Mouse (Mus musculus): ENCODE results near the gene Tmem213. TPM values are rescaled to one million over a fixed set of nuclear protein-coding genes. Genes with fewer than 3 reads are reported as not detected.

The Tmem213 gene
- polyA plus RNA-seq, 1 experiment from 2014 or later: not detected

- Histone ChIP-seq H3K4me2 (ENCODE audit: low read depth, low read length) (no peak overlapping the region), H3K27me3 (ENCODE audit: control insufficient read depth, insufficient read depth, low read length) (no peaks in the 10 kb centered on the region), H3K36me3 (replicated peaks; ENCODE audit: control insufficient read depth, insufficient read depth, low read depth, low read length) (no peaks in the 10 kb centered on the region), H3K27ac (replicated peaks; ENCODE audit: low read depth, low read length) (no peak overlapping the region), H3K9ac (replicated peaks; ENCODE audit: low read length) (no peak overlapping the region), H3K9me3 (replicated peaks; ENCODE audit: control insufficient read depth, low read length) (no peaks in the 10 kb centered on the region), H3K4me1 (ENCODE audit: control insufficient read depth, insufficient read depth, low read length) (no peaks in the 10 kb centered on the region), H3K4me3 (ENCODE audit: low read depth, low read length) (no peak overlapping the region)
- DNase-seq (ENCODE audit: low spot score): no peak
- no peak for ATAC-seq (replicated peaks; ENCODE audit: insufficient number of reproducible peaks, low FRiP score, low TSS enrichment, low read depth)
- 70% methylated on average over 4 of the region's 4 CpGs for WGBS
Observed at GRCm38 (mm10) chr6:38080364-38080763, 28.7 kb upstream of the Tmem213 start.

- DNase-seq (ENCODE audit: low spot score) (peak; percentile 27), ATAC-seq (replicated peaks; ENCODE audit: insufficient number of reproducible peaks, low FRiP score, low TSS enrichment, low read depth) (no peak)
- no peaks in the 10 kb centered on the region for H3K9me3 ChIP-seq (replicated peaks; ENCODE audit: control insufficient read depth, low read length)
- 48% methylated on average over 11 of the region's 11 CpGs for WGBS
- H3K4me2 ChIP-seq (ENCODE audit: low read depth, low read length): no peak overlapping the region
- H3K4me3 ChIP-seq (ENCODE audit: low read depth, low read length): no peak overlapping the region
- H3K27me3 ChIP-seq (ENCODE audit: control insufficient read depth, insufficient read depth, low read length): no peaks in the 10 kb centered on the region
- no peak overlapping the region for H3K27ac ChIP-seq (replicated peaks; ENCODE audit: low read depth, low read length)
- no peaks in the 10 kb centered on the region for H3K4me1 ChIP-seq (ENCODE audit: control insufficient read depth, insufficient read depth, low read length)
- H3K36me3 ChIP-seq (replicated peaks; ENCODE audit: control insufficient read depth, insufficient read depth, low read depth, low read length): no peaks in the 10 kb centered on the region
- H3K9ac ChIP-seq (replicated peaks; ENCODE audit: low read length): no peak overlapping the region
Observed at GRCm38 (mm10) chr6:38081727-38082341, 27.2 kb upstream of the Tmem213 start.

- H3K9ac ChIP-seq (replicated peaks; ENCODE audit: low read length): no peak overlapping the region
- H3K27me3 ChIP-seq (ENCODE audit: control insufficient read depth, insufficient read depth, low read length): no peaks in the 10 kb centered on the region
- no peak overlapping the region for H3K4me3 ChIP-seq (ENCODE audit: low read depth, low read length)
- no peak overlapping the region for H3K4me2 ChIP-seq (ENCODE audit: low read depth, low read length)
- H3K27ac ChIP-seq (replicated peaks; ENCODE audit: low read depth, low read length): no peak overlapping the region
- H3K4me1 ChIP-seq (ENCODE audit: control insufficient read depth, insufficient read depth, low read length): no peaks in the 10 kb centered on the region
- H3K9me3 ChIP-seq (replicated peaks; ENCODE audit: control insufficient read depth, low read length): no peaks in the 10 kb centered on the region
- H3K36me3 ChIP-seq (replicated peaks; ENCODE audit: control insufficient read depth, insufficient read depth, low read depth, low read length): no peaks in the 10 kb centered on the region
- no peak for DNase-seq (ENCODE audit: low spot score)
- ATAC-seq (replicated peaks; ENCODE audit: insufficient number of reproducible peaks, low FRiP score, low TSS enrichment, low read depth): no peak
- WGBS: 50% methylated on average over 4 of the region's 4 CpGs
Observed at GRCm38 (mm10) chr6:38083204-38083603, 25.9 kb upstream of the Tmem213 start.

GRCm38 (mm10) chr6:38087242-38088026 lies 21.6 kb upstream of the Tmem213 start:
- Histone ChIP-seq H3K27me3 (ENCODE audit: control insufficient read depth, insufficient read depth, low read length) (no peaks in the 10 kb centered on the region), H3K9ac (replicated peaks; ENCODE audit: low read length) (no peak overlapping the region), H3K4me1 (ENCODE audit: control insufficient read depth, insufficient read depth, low read length) (no peaks in the 10 kb centered on the region), H3K9me3 (replicated peaks; ENCODE audit: control insufficient read depth, low read length) (no peaks in the 10 kb centered on the region), H3K4me3 (ENCODE audit: low read depth, low read length) (no peak overlapping the region), H3K27ac (replicated peaks; ENCODE audit: low read depth, low read length) (no peak overlapping the region), H3K4me2 (ENCODE audit: low read depth, low read length) (no peak overlapping the region), H3K36me3 (replicated peaks; ENCODE audit: control insufficient read depth, insufficient read depth, low read depth, low read length) (no peaks in the 10 kb centered on the region)
- WGBS: 77% methylated on average over 9 of the region's 9 CpGs
- DNase-seq (ENCODE audit: low spot score) (no peak), ATAC-seq (replicated peaks; ENCODE audit: insufficient number of reproducible peaks, low FRiP score, low TSS enrichment, low read depth) (no peak)

GRCm38 (mm10) chr6:38092539-38092938 lies 16.5 kb upstream of the Tmem213 start:
- H3K27ac ChIP-seq (replicated peaks; ENCODE audit: low read depth, low read length): no peak overlapping the region
- no peaks in the 10 kb centered on the region for H3K9me3 ChIP-seq (replicated peaks; ENCODE audit: control insufficient read depth, low read length)
- no peak overlapping the region for H3K4me2 ChIP-seq (ENCODE audit: low read depth, low read length)
- no peak overlapping the region for H3K9ac ChIP-seq (replicated peaks; ENCODE audit: low read length)
- 90% methylated on average over 8 of the region's 8 CpGs for WGBS
- DNase-seq (ENCODE audit: low spot score) (no peak), ATAC-seq (replicated peaks; ENCODE audit: insufficient number of reproducible peaks, low FRiP score, low TSS enrichment, low read depth) (no peak)
- H3K4me3 ChIP-seq (ENCODE audit: low read depth, low read length): no peak overlapping the region
- H3K27me3 ChIP-seq (ENCODE audit: control insufficient read depth, insufficient read depth, low read length): no peaks in the 10 kb centered on the region
- no peaks in the 10 kb centered on the region for H3K36me3 ChIP-seq (replicated peaks; ENCODE audit: control insufficient read depth, insufficient read depth, low read depth, low read length)
- no peaks in the 10 kb centered on the region for H3K4me1 ChIP-seq (ENCODE audit: control insufficient read depth, insufficient read depth, low read length)

- no peaks in the 10 kb centered on the region for H3K36me3 ChIP-seq (replicated peaks; ENCODE audit: control insufficient read depth, insufficient read depth, low read depth, low read length)
- no peaks in the 10 kb centered on the region for H3K9me3 ChIP-seq (replicated peaks; ENCODE audit: control insufficient read depth, low read length)
- H3K4me2 ChIP-seq (ENCODE audit: low read depth, low read length): no peak overlapping the region
- 90% methylated on average over 10 of the region's 10 CpGs for WGBS
- H3K27ac ChIP-seq (replicated peaks; ENCODE audit: low read depth, low read length): no peak overlapping the region
- H3K27me3 ChIP-seq (ENCODE audit: control insufficient read depth, insufficient read depth, low read length): no peaks in the 10 kb centered on the region
- H3K9ac ChIP-seq (replicated peaks; ENCODE audit: low read length): no peak overlapping the region
- DNase-seq (ENCODE audit: low spot score) (no peak), ATAC-seq (replicated peaks; ENCODE audit: insufficient number of reproducible peaks, low FRiP score, low TSS enrichment, low read depth) (no peak)
- H3K4me3 ChIP-seq (ENCODE audit: low read depth, low read length): no peak overlapping the region
- H3K4me1 ChIP-seq (ENCODE audit: control insufficient read depth, insufficient read depth, low read length): no peaks in the 10 kb centered on the region
Observed at GRCm38 (mm10) chr6:38094701-38095100, 14.4 kb upstream of the Tmem213 start.

GRCm38 (mm10) chr6:38096961-38097370 lies 12.1 kb upstream of the Tmem213 start:
- no peaks in the 10 kb centered on the region for H3K9me3 ChIP-seq (replicated peaks; ENCODE audit: control insufficient read depth, low read length)
- no peak overlapping the region for H3K4me2 ChIP-seq (ENCODE audit: low read depth, low read length)
- H3K4me1 ChIP-seq (ENCODE audit: control insufficient read depth, insufficient read depth, low read length): no peaks in the 10 kb centered on the region
- no peak overlapping the region for H3K27ac ChIP-seq (replicated peaks; ENCODE audit: low read depth, low read length)
- H3K9ac ChIP-seq (replicated peaks; ENCODE audit: low read length): no peak overlapping the region
- H3K4me3 ChIP-seq (ENCODE audit: low read depth, low read length): no peak overlapping the region
- ATAC-seq (replicated peaks; ENCODE audit: insufficient number of reproducible peaks, low FRiP score, low TSS enrichment, low read depth): 0 out of 2 replicates have a peak, but pooled peaks have one; percentile 14
- no peaks in the 10 kb centered on the region for H3K36me3 ChIP-seq (replicated peaks; ENCODE audit: control insufficient read depth, insufficient read depth, low read depth, low read length)
- no peak for DNase-seq (ENCODE audit: low spot score)
- 65% methylated on average over 5 of the region's 5 CpGs for WGBS
- no peaks in the 10 kb centered on the region for H3K27me3 ChIP-seq (ENCODE audit: control insufficient read depth, insufficient read depth, low read length)

GRCm38 (mm10) chr6:38102216-38102795 lies 6.7 kb upstream of the Tmem213 start:
- no peak overlapping the region for H3K9ac ChIP-seq (replicated peaks; ENCODE audit: low read length)
- 91% methylated on average over 7 of the region's 7 CpGs for WGBS
- H3K4me2 ChIP-seq (ENCODE audit: low read depth, low read length): no peak overlapping the region
- no peak for DNase-seq (ENCODE audit: low spot score)
- no peaks in the 10 kb centered on the region for H3K4me1 ChIP-seq (ENCODE audit: control insufficient read depth, insufficient read depth, low read length)
- H3K27me3 ChIP-seq (ENCODE audit: control insufficient read depth, insufficient read depth, low read length): no peaks in the 10 kb centered on the region
- no peaks in the 10 kb centered on the region for H3K36me3 ChIP-seq (replicated peaks; ENCODE audit: control insufficient read depth, insufficient read depth, low read depth, low read length)
- no peak for ATAC-seq (replicated peaks; ENCODE audit: insufficient number of reproducible peaks, low FRiP score, low TSS enrichment, low read depth)
- no peak overlapping the region for H3K4me3 ChIP-seq (ENCODE audit: low read depth, low read length)
- H3K27ac ChIP-seq (replicated peaks; ENCODE audit: low read depth, low read length): no peak overlapping the region
- H3K9me3 ChIP-seq (replicated peaks; ENCODE audit: control insufficient read depth, low read length): no peaks in the 10 kb centered on the region
